Mouse (Mus musculus) heart, postnatal 0 days (tissue): ENCODE data around the gene Pgm1. TPM values are rescaled to one million over a fixed set of nuclear protein-coding genes. Genes with fewer than 3 reads are reported as not detected.

ENCODE experiments used
- ATAC-seq: fragments of 200-750 bp; cut with Nextera tagmentation; 2 replicates; pipeline ENCODE4 v1.8.0; 2017; ENCODE audit warnings: low read depth, moderate number of reproducible peaks, moderate library complexity; ENCODE audit not compliant: insufficient read depth
- DNase-seq: peaks from one replicate; pipeline ENCODE4 v3.0.0-alpha.2; 2016; ENCODE audit warnings: low spot score
- H3K27ac ChIP-seq: fragments of 300-500 bp; sonication (generic); 2 replicates; pipeline ENCODE4 v1.5.1; 2014; ENCODE audit warnings: low read depth, mild to moderate bottlenecking
- H3K27me3 ChIP-seq: fragments of 300-500 bp; sonication (generic); 2 replicates; pipeline ENCODE4 v1.6.1; 2014; ENCODE audit warnings: low read length, mixed read lengths; ENCODE audit not compliant: control insufficient read depth, insufficient read depth
- H3K36me3 ChIP-seq: fragments of 300-500 bp; sonication (generic); replicated peaks from 2 replicates; pipeline ENCODE4 v1.6.1; 2014; ENCODE audit warnings: low read length, mixed read lengths; ENCODE audit not compliant: control insufficient read depth, insufficient read depth
- H3K4me1 ChIP-seq: fragments of 300-500 bp; sonication (generic); 2 replicates; pipeline ENCODE4 v1.6.1; 2014; ENCODE audit warnings: antibody characterized with exemption; ENCODE audit not compliant: control insufficient read depth, insufficient read depth
- H3K4me2 ChIP-seq: fragments of 300-500 bp; sonication (generic); 2 replicates; pipeline ENCODE4 v1.6.1; 2014; ENCODE audit warnings: low read depth, mild to moderate bottlenecking, low read length, moderate library complexity
- H3K4me3 ChIP-seq: fragments of 300-500 bp; sonication (generic); 2 replicates; pipeline ENCODE4 v1.5.1; 2014; ENCODE audit warnings: low read depth, low read length
- H3K9ac ChIP-seq: fragments of 300-500 bp; sonication (generic); replicated peaks from 2 replicates; pipeline ENCODE4 v1.6.1; 2014; ENCODE audit warnings: low read depth, low read length, mixed read lengths
- H3K9me3 ChIP-seq: fragments of 300-500 bp; sonication (generic); replicated peaks from 2 replicates; pipeline ENCODE4 v1.6.1; 2016; ENCODE audit warnings: low read length; ENCODE audit not compliant: control insufficient read depth
- CTCF ChIP-seq: IDR thresholded peaks from 2 replicates; pipeline ENCODE4 v1.5.1; 2016; ENCODE audit warnings: antibody characterized with exemption, control low read depth, low read depth
- EP300 ChIP-seq: IDR thresholded peaks from 2 replicates; pipeline ENCODE4 v1.6.1; 2016; ENCODE audit warnings: antibody characterized with exemption, low read depth
- WGBS: fragments of 180-500 bp; shearing (Covaris S2); extraction: QIAGEN DNeasy Blood & Tissue Kit; methylation state at CpG from one replicate; pipeline ENCODE4 v1.1.7; 2014; 5-methylcytosine and 5-hydroxymethylcytosine counted together
- polyA plus RNA-seq: library from polyadenylated mRNA; unstranded; fragments of >200 nt; fragmentation: Nextera tagmentation; extraction: Ambion mirVana; gene quantifications from 2 replicates; pipeline ENCODE4 v1.2.1, GENCODE M21; 2015
- total RNA-seq: library from RNA; depleted of rRNA; stranded (reverse); fragments of >200 nt; gene quantifications from 2 replicates; pipeline ENCODE4 v1.2.3, GENCODE M21; 2014; ENCODE audit warnings: low replicate concordance

Pgm1 gene
- total and polyA plus RNA-seq, 2 experiments from 2014 or later = 220 to 271 TPM

GRCm38 (mm10) chr4:100001806-100002205 lies 72.6 kb downstream of the Pgm1 start:
- no peak for TF ChIP-seq EP300
- no peak for DNase-seq
- Histone ChIP-seq H3K27me3 (no peaks in the 10 kb centered on the region), H3K36me3 (no peaks in the 10 kb centered on the region), H3K4me2 (no peak overlapping the region), H3K4me1 (no peaks in the 10 kb centered on the region), H3K9ac (no peak overlapping the region), H3K4me3 (no peak overlapping the region), H3K27ac (no peak overlapping the region), H3K9me3 (no peaks in the 10 kb centered on the region)
- ATAC-seq = no peak
- 59% methylated on average over 7 of the region's 7 CpGs for WGBS

- H3K9me3 ChIP-seq = no peaks in the 10 kb centered on the region
- 42% methylated on average over 7 of the region's 7 CpGs for WGBS
- no peaks in the 10 kb centered on the region for H3K4me1 ChIP-seq
- no peak overlapping the region for H3K4me3 ChIP-seq
- no peaks in the 10 kb centered on the region for H3K36me3 ChIP-seq
- H3K4me2 ChIP-seq = no peak overlapping the region
- H3K9ac ChIP-seq = no peak overlapping the region
- H3K27me3 ChIP-seq = no peaks in the 10 kb centered on the region
- ATAC-seq = no peak
- no peak for DNase-seq
- H3K27ac ChIP-seq = no peak overlapping the region
- TF ChIP-seq CTCF = no peak
- TF ChIP-seq EP300 = no peak
These were observed 78.5 kb downstream of the Pgm1 start for GRCm38 (mm10) chr4:100007721-100008120.

DNA sequence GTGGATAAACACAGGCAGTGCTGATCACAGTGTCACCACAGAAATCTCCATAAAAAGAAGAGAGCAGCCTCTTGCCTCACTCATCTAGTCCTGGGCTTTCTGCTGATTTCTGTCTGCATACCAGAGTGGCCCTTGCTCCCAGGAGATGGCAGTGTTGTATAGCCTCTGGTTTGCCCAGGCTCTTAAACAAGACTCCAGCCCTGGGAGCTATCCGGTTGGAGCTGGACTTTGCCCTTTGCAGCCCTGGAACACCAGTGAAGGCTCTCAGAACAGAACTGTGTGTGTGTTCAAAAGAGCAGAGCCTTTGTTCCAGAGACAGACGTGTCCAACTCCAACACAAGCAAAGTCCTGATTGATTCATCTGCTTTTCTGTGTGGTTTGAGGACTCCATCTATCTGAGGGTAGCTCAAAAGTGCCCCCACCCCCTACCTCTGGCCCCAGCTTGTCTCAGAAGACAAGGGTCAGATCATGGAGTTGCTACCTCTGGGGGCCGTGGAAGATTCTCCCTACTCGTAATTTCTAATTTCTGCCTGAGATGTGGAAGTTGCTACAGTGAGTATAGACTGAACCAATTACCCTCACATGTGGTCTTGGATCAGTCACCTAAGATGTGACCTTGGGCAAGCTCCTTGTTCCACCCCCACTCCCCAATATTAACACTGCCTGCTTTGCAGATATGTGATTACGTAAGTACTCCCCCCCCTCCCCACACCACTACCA lies 79.3 kb downstream of the Pgm1 start:
- whole genome bisulfite sequencing = 47% methylated on average over 5 of the region's 5 CpGs
- Histone ChIP-seq H3K27ac (no peak overlapping the region), H3K4me1 (no peaks in the 10 kb centered on the region), H3K36me3 (no peaks in the 10 kb centered on the region), H3K27me3 (no peaks in the 10 kb centered on the region), H3K4me2 (no peak overlapping the region), H3K4me3 (no peak overlapping the region), H3K9ac (no peak overlapping the region), H3K9me3 (no peaks in the 10 kb centered on the region)
- ATAC-seq = peak; percentile 92
- peak; percentile 88 for DNase-seq
- TF ChIP-seq EP300 (no peak), CTCF (peak; percentile 93)

DNA sequence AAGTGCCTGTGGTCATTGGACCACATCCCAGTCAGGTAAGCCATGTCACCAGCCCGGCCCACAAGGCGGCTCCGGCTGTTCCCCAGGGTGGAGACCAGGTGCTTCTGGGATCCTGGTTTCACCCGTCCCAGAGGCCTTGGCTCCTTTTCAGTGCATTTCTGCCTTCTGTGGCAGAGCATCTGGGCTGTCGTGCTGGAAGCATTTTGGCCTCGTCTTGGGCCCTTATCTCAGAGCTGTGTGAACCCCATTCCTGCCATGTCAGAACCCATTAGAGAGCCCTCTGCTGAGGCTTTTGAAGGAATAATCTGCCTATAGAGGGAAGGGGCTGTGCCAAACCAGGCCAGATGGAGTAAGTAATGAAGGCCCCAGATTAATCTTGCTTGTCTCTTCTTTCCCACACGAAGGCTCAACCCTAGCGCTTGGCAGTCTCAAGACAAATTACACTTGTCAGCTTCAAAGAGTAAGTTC lies 80.0 kb downstream of the Pgm1 start:
- Histone ChIP-seq H3K4me3 (no peak overlapping the region), H3K36me3 (no peaks in the 10 kb centered on the region), H3K9me3 (no peaks in the 10 kb centered on the region), H3K27ac (no peak overlapping the region), H3K27me3 (no peaks in the 10 kb centered on the region), H3K4me2 (no peak overlapping the region), H3K4me1 (no peaks in the 10 kb centered on the region), H3K9ac (no peak overlapping the region)
- TF ChIP-seq CTCF (no peak), EP300 (no peak)
- ATAC-seq (no peak), DNase-seq (no peak)
- WGBS = 65% methylated on average over 8 of the region's 8 CpGs

- Histone ChIP-seq H3K27me3 (no peaks in the 10 kb centered on the region), H3K9ac (no peak overlapping the region), H3K9me3 (no peaks in the 10 kb centered on the region), H3K4me1 (no peaks in the 10 kb centered on the region), H3K36me3 (no peaks in the 10 kb centered on the region), H3K4me3 (no peak overlapping the region), H3K4me2 (no peak overlapping the region), H3K27ac (no peak overlapping the region)
- WGBS = 96% methylated on average over 3 of the region's 3 CpGs
- ATAC-seq = no peak
- DNase-seq = no peak
- no peak for TF ChIP-seq CTCF
- TF ChIP-seq EP300 = no peak
These were observed 81.7 kb downstream of the Pgm1 start for GRCm38 (mm10) chr4:100010916-100011315.

- 81% methylated on average over 3 of the region's 3 CpGs for WGBS
- Histone ChIP-seq H3K4me2 (no peak overlapping the region), H3K9me3 (no peaks in the 10 kb centered on the region), H3K4me3 (no peak overlapping the region), H3K36me3 (no peaks in the 10 kb centered on the region), H3K9ac (no peak overlapping the region), H3K27ac (no peak overlapping the region), H3K4me1 (no peaks in the 10 kb centered on the region), H3K27me3 (no peaks in the 10 kb centered on the region)
- TF ChIP-seq CTCF (no peak), EP300 (no peak)
- ATAC-seq (no peak), DNase-seq (no peak)
These were observed 82.3 kb downstream of the Pgm1 start for GRCm38 (mm10) chr4:100011563-100011962.
